8 mouse cellular contexts compared by ENCODE assay signal in the genomic region with DNA sequence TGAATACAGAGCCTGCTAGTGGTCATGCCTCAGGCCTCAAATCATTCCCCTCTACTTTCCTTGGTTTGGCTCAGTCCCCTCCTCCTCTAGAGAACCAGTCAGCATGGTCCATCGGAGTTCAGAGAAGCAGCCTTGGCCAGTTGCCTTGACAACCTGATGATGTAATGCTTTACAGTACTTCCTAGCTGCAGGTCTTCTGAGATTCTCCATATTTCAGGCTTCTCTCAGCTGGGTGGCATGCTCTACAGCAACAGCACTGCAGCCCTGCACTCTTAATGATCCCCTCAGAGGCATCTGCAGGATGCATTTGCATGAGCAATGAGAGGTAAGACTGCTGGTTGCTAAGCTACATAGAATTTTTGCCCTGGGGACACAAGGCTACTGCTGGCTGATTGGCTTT.
DNase-seq lines count a peak whose midpoint lies in the region; ATAC-seq lines count a peak whose summit lies in the region.

No protein-coding gene starts in this region.

- DNase-seq in adrenal gland, postnatal 25 days = peak; percentile 13
- DNase-seq in forebrain, embryonic 11.5 days (ENCODE audit: low spot score) = peak; percentile 72
- DNase-seq in right cerebral cortex, postnatal 36 days (ENCODE audit: low spot score in 2 of 2) = peak; percentile 1 to 20
- no peak for DNase-seq in gastrocnemius, postnatal 4 days (ENCODE audit: low spot score in 2 of 2)

- peak overlapping the region; percentile 6; the same call in 1 of the 2 replicates for H3K9ac ChIP-seq in forebrain, embryonic 11.5 days (ENCODE audit: low read length)
- H3K9ac ChIP-seq in kidney, embryonic 14.5 days (ENCODE audit: low read depth, low read length) = no peak overlapping the region
- H3K9ac ChIP-seq in limb, embryonic 13.5 days = no peak overlapping the region

- peaks cover 10% of the 10 kb centered on the region; the same call in 1 of the 2 replicates for H3K4me1 ChIP-seq in forebrain, embryonic 11.5 days (replicated peaks; ENCODE audit: control insufficient read depth, insufficient read depth, low read length)
- H3K4me1 ChIP-seq in kidney, embryonic 14.5 days (ENCODE audit: control insufficient read depth, insufficient read depth, low read length) = no peaks in the 10 kb centered on the region
- H3K4me1 ChIP-seq in limb, embryonic 13.5 days = peaks cover 18% of the 10 kb centered on the region

- no peaks in the 10 kb centered on the region for H3K27me3 ChIP-seq in forebrain, embryonic 11.5 days (ENCODE audit: control insufficient read depth, insufficient read depth, low read length)
- H3K27me3 ChIP-seq in kidney, embryonic 14.5 days (ENCODE audit: control insufficient read depth, insufficient read depth, low read length) = no peaks in the 10 kb centered on the region
- no peaks in the 10 kb centered on the region for H3K27me3 ChIP-seq in limb, embryonic 13.5 days

- 11% methylated on average over 1 of the region's 1 CpGs for WGBS in forebrain, embryonic 11.5 days
- 11% methylated on average over 1 of the region's 1 CpGs for WGBS in kidney, embryonic 14.5 days
- 0% methylated on average over 1 of the region's 1 CpGs for WGBS in limb, embryonic 13.5 days

- no peaks in the 10 kb centered on the region for H3K9me3 ChIP-seq in forebrain, embryonic 11.5 days (ENCODE audit: control insufficient read depth, low read length)
- H3K9me3 ChIP-seq in kidney, embryonic 14.5 days (ENCODE audit: control insufficient read depth, low read length) = no peaks in the 10 kb centered on the region
- H3K9me3 ChIP-seq in limb, embryonic 13.5 days = no peaks in the 10 kb centered on the region

- no peak overlapping the region for H3K4me2 ChIP-seq in forebrain, embryonic 11.5 days (ENCODE audit: low read depth, low read length, severe bottlenecking)
- no peak overlapping the region for H3K4me2 ChIP-seq in kidney, embryonic 14.5 days (replicated peaks; ENCODE audit: low read depth, low read length)
- no peak overlapping the region for H3K4me2 ChIP-seq in limb, embryonic 13.5 days (replicated peaks)

- H3K4me3 ChIP-seq in forebrain, embryonic 11.5 days (ENCODE audit: low read depth, low read length) = no peak overlapping the region
- no peak overlapping the region for H3K4me3 ChIP-seq in kidney, embryonic 14.5 days (ENCODE audit: low read length)
- H3K4me3 ChIP-seq in limb, embryonic 13.5 days = no peak overlapping the region

- peak; percentile 95 for ATAC-seq in forebrain, embryonic 11.5 days (replicated peaks; ENCODE audit: low FRiP score)
- ATAC-seq in kidney, embryonic 14.5 days (ENCODE audit: low FRiP score, low TSS enrichment) = peak; percentile 87
- ATAC-seq in limb, embryonic 13.5 days (ENCODE audit: low FRiP score, low read depth) = peak; percentile 95
- ATAC-seq in CD4-positive, CD25-positive, alpha-beta regulatory T cell, adult 4 months = no peak
- ATAC-seq in megakaryocyte progenitor cell, adult 5-6 weeks (replicated peaks; ENCODE audit: poor library complexity) = no peak

- peak overlapping the region; percentile 71 for H3K27ac ChIP-seq in forebrain, embryonic 11.5 days (ENCODE audit: low read depth, low read length)
- no peak overlapping the region for H3K27ac ChIP-seq in kidney, embryonic 14.5 days (ENCODE audit: low read depth, low read length)
- H3K27ac ChIP-seq in limb, embryonic 13.5 days = peak overlapping the region; percentile 48; the same call in 1 of the 2 replicates

- H3K36me3 ChIP-seq in forebrain, embryonic 11.5 days (ENCODE audit: control insufficient read depth, insufficient read depth, low read length) = no peaks in the 10 kb centered on the region
- no peaks in the 10 kb centered on the region for H3K36me3 ChIP-seq in kidney, embryonic 14.5 days (ENCODE audit: control insufficient read depth, insufficient read depth, low read length)
- no peaks in the 10 kb centered on the region for H3K36me3 ChIP-seq in limb, embryonic 13.5 days

Comparison
In these comparisons a context has a peak if more than half of its experiments do, and no peak if none do; other contexts are left out.
1. DNase-seq: peak in adrenal gland, postnatal 25 days (single experiment), forebrain, embryonic 11.5 days (single experiment) and right cerebral cortex, postnatal 36 days (2 of 2); none in gastrocnemius, postnatal 4 days (0 of 2).
2. ATAC-seq: peak in forebrain, embryonic 11.5 days (single experiment), kidney, embryonic 14.5 days (single experiment) and limb, embryonic 13.5 days (single experiment); none in CD4-positive, CD25-positive, alpha-beta regulatory T cell, adult 4 months (single experiment) and megakaryocyte progenitor cell, adult 5-6 weeks (single experiment).